Mouse (Mus musculus): ENCODE data around the gene Pola2. TPM values are rescaled to one million over a fixed set of nuclear protein-coding genes. Genes with fewer than 3 reads are reported as not detected.

Gene Pola2
- total and polyA plus RNA-seq, 2 experiments from 2014 or later, result 16.7 to 21.6 TPM

DNA sequence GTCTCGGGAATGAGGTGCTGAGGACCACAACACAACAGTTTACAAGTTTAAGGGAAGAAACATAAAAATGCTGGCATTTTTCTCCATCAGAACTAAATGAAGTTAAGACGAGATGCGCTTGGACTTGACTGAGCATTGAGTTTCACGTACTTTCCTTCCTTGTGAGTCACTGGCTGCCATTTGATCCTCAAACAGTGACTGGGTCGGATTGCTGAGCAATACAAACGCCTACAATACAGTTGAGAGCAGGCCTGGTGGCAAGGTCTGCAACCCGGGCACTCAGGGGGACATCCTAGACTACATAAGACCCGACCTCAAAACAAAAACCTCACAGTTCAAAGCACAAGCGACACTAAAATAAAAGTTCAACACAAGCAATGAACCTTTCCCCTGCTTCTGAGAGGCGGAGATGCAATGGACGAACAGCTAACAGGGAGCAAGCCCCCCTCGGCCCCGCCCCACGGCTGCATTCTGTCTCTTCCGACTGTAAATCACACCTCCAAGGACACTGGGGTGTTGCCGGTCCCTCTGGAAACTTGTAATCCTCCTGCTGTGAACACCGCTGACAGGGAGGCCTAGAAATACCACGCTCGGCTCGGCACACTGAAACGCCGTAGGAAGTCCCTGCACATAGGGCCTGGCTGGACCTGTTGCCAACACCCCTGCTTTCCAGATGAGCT lies 9.8 kb downstream of the Pola2 start:
- no peaks in the 10 kb centered on the region for H3K9me3 ChIP-seq (ENCODE audit: low read length)
- H3K4me1 ChIP-seq (ENCODE audit: insufficient read depth, low read length), result no peaks in the 10 kb centered on the region
- no peak for DNase-seq (ENCODE audit: low spot score)
- no peak overlapping the region for H3K27ac ChIP-seq (ENCODE audit: low read depth, low read length)
- H3K36me3 ChIP-seq (ENCODE audit: insufficient read depth, low read length), result peaks cover 30% of the 10 kb centered on the region
- TF ChIP-seq CTCF (IDR thresholded peaks at IDR 0.05), result no peak
- no peak overlapping the region for H3K4me3 ChIP-seq (ENCODE audit: low read depth, low read length)
- H3K27me3 ChIP-seq (ENCODE audit: insufficient read depth, low read length), result no peaks in the 10 kb centered on the region
- ATAC-seq (ENCODE audit: low FRiP score), result no peak
- no peak overlapping the region for H3K9ac ChIP-seq (replicated peaks; ENCODE audit: low read length, poor library complexity, severe bottlenecking)
- H3K4me2 ChIP-seq (ENCODE audit: low read depth, low read length, poor library complexity, severe bottlenecking), result no peak overlapping the region
- WGBS, result 92% methylated on average over 22 of the region's 22 CpGs

- DNase-seq (ENCODE audit: low spot score) (no peak), ATAC-seq (ENCODE audit: low FRiP score) (no peak)
- Histone ChIP-seq H3K4me1 (ENCODE audit: insufficient read depth, low read length) (no peaks in the 10 kb centered on the region), H3K4me2 (ENCODE audit: low read depth, low read length, poor library complexity, severe bottlenecking) (no peak overlapping the region), H3K36me3 (ENCODE audit: insufficient read depth, low read length) (peaks cover 29% of the 10 kb centered on the region), H3K9ac (replicated peaks; ENCODE audit: low read length, poor library complexity, severe bottlenecking) (no peak overlapping the region), H3K27ac (ENCODE audit: low read depth, low read length) (no peak overlapping the region), H3K4me3 (ENCODE audit: low read depth, low read length) (no peak overlapping the region), H3K9me3 (ENCODE audit: low read length) (no peaks in the 10 kb centered on the region), H3K27me3 (ENCODE audit: insufficient read depth, low read length) (no peaks in the 10 kb centered on the region)
- no peak for TF ChIP-seq CTCF (IDR thresholded peaks at IDR 0.05)
- 92% methylated on average over 19 of the region's 19 CpGs for WGBS
These were observed 10.7 kb downstream of the Pola2 start for GRCm38 (mm10) chr19:5953201-5953770.

DNA sequence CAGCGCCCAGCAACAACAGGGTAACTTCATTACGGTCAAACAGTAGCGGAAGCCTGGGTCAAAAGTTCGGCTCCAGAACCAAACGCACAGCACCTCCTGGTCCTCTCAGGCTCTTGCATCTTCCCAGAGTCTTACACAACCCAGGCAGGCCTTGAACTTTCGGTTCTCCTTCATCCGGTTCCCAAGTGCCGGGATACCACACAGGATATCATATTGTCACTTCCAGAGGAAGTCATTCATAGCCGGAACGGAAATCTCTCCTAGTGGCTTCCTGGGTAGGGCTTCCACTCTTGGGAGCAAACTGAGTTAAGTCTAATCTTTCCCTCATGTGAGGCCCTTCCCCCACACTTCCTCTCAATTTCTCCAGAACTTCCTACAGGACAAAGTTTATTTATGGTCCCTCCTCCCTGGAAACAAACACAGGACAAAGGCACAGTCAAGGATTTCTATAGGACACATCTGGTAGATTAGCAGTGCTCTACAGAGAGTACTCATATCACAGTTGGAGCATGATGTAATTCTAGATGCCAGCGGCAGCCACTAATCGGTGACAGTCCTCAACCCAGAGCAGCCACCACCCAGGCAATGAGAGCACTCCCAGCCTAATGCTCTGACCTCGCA lies 11.8 kb downstream of the Pola2 start:
- DNase-seq (ENCODE audit: low spot score) (no peak), ATAC-seq (ENCODE audit: low FRiP score) (no peak)
- 91% methylated on average over 13 of the region's 13 CpGs for WGBS
- Histone ChIP-seq H3K4me3 (ENCODE audit: low read depth, low read length) (no peak overlapping the region), H3K9me3 (ENCODE audit: low read length) (no peaks in the 10 kb centered on the region), H3K9ac (replicated peaks; ENCODE audit: low read length, poor library complexity, severe bottlenecking) (no peak overlapping the region), H3K27me3 (ENCODE audit: insufficient read depth, low read length) (no peaks in the 10 kb centered on the region), H3K4me2 (ENCODE audit: low read depth, low read length, poor library complexity, severe bottlenecking) (no peak overlapping the region), H3K36me3 (ENCODE audit: insufficient read depth, low read length) (peaks cover 27% of the 10 kb centered on the region), H3K27ac (ENCODE audit: low read depth, low read length) (no peak overlapping the region), H3K4me1 (ENCODE audit: insufficient read depth, low read length) (no peaks in the 10 kb centered on the region)
- no peak for TF ChIP-seq CTCF (IDR thresholded peaks at IDR 0.05)

- no peak for DNase-seq (ENCODE audit: low spot score)
- Histone ChIP-seq H3K4me3 (ENCODE audit: low read depth, low read length) (no peak overlapping the region), H3K4me1 (ENCODE audit: insufficient read depth, low read length) (no peaks in the 10 kb centered on the region), H3K9ac (replicated peaks; ENCODE audit: low read length, poor library complexity, severe bottlenecking) (no peak overlapping the region), H3K9me3 (ENCODE audit: low read length) (no peaks in the 10 kb centered on the region), H3K36me3 (ENCODE audit: insufficient read depth, low read length) (peaks cover 27% of the 10 kb centered on the region), H3K4me2 (ENCODE audit: low read depth, low read length, poor library complexity, severe bottlenecking) (no peak overlapping the region), H3K27me3 (ENCODE audit: insufficient read depth, low read length) (no peaks in the 10 kb centered on the region), H3K27ac (ENCODE audit: low read depth, low read length) (no peak overlapping the region)
- no peak for ATAC-seq (ENCODE audit: low FRiP score)
- WGBS, result 91% methylated on average over 16 of the region's 16 CpGs
- TF ChIP-seq CTCF (IDR thresholded peaks at IDR 0.05), result no peak
These were observed 12.4 kb downstream of the Pola2 start for GRCm38 (mm10) chr19:5951631-5952030.

GRCm38 (mm10) chr19:5950218-5950617 lies 13.8 kb downstream of the Pola2 start:
- DNase-seq (ENCODE audit: low spot score) (no peak), ATAC-seq (ENCODE audit: low FRiP score) (no peak)
- H3K9ac ChIP-seq (replicated peaks; ENCODE audit: low read length, poor library complexity, severe bottlenecking), result no peak overlapping the region
- no peaks in the 10 kb centered on the region for H3K4me1 ChIP-seq (ENCODE audit: insufficient read depth, low read length)
- 96% methylated on average over 11 of the region's 11 CpGs for WGBS
- TF ChIP-seq CTCF (IDR thresholded peaks at IDR 0.05), result no peak
- no peak overlapping the region for H3K4me3 ChIP-seq (ENCODE audit: low read depth, low read length)
- H3K9me3 ChIP-seq (ENCODE audit: low read length), result no peaks in the 10 kb centered on the region
- no peak overlapping the region for H3K4me2 ChIP-seq (ENCODE audit: low read depth, low read length, poor library complexity, severe bottlenecking)
- peaks cover 27% of the 10 kb centered on the region for H3K36me3 ChIP-seq (ENCODE audit: insufficient read depth, low read length)
- H3K27ac ChIP-seq (ENCODE audit: low read depth, low read length), result no peak overlapping the region
- H3K27me3 ChIP-seq (ENCODE audit: insufficient read depth, low read length), result no peaks in the 10 kb centered on the region

DNA sequence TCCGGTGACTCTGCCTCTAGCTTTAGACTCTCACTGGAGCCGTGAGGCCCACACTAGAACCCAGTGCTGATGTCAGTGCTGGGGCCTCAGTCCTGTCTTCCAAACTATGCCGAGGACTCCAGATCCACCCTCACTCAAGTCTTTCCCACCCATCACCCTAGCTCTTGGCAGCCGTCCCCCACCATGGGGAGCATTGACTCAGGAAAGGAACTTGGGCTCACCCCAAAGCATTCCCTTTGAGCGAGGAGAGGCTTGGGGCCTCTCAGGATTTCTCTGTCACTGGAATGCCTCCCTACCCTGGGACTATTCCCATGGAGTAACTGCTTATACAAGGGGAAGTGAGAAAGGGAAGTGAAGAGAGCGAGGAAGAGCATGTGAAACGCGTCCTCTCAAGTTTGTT lies 18.1 kb downstream of the Pola2 start:
- no peak for TF ChIP-seq CTCF (IDR thresholded peaks at IDR 0.05)
- Histone ChIP-seq H3K4me1 (ENCODE audit: insufficient read depth, low read length) (no peaks in the 10 kb centered on the region), H3K36me3 (ENCODE audit: insufficient read depth, low read length) (peaks cover 14% of the 10 kb centered on the region), H3K9ac (replicated peaks; ENCODE audit: low read length, poor library complexity, severe bottlenecking) (no peak overlapping the region), H3K4me2 (ENCODE audit: low read depth, low read length, poor library complexity, severe bottlenecking) (no peak overlapping the region), H3K9me3 (ENCODE audit: low read length) (no peaks in the 10 kb centered on the region), H3K27me3 (ENCODE audit: insufficient read depth, low read length) (no peaks in the 10 kb centered on the region), H3K4me3 (ENCODE audit: low read depth, low read length) (no peak overlapping the region), H3K27ac (ENCODE audit: low read depth, low read length) (no peak overlapping the region)
- ATAC-seq (ENCODE audit: low FRiP score), result no peak
- 71% methylated on average over 8 of the region's 8 CpGs for WGBS
- no peak for DNase-seq (ENCODE audit: low spot score)
